Mouse (Mus musculus): ENCODE results near the gene Vmn2r70. TPM values are rescaled to one million over a fixed set of nuclear protein-coding genes. Genes with fewer than 3 reads are reported as not detected.

The Vmn2r70 gene
- not detected for total RNA-seq (2021)

DNA sequence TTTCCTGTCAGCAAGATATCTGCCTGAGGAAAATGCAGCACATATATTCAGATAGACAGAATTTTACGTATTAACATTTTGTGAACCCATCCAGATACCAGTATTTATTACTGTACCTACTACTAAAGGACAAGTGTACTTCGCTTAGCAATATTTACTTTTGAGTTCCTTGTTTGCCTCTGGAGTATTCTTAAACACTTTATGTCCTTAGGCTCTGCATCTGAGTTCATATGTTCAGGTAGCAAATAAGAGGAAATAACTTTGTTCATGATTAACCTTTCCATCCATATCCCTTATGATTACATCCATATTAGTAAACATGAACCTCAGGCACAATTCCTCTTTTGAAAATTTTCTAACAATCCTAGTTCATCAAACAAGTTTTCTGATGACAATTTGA is at the start of gene Vmn2r70:
Gene Vmn2r70 (minus strand): TSS at position 101 of the 400 bp plus-strand sequence.
- intact Hi-C loops (cut with DNase I), result no loop called here

DNA sequence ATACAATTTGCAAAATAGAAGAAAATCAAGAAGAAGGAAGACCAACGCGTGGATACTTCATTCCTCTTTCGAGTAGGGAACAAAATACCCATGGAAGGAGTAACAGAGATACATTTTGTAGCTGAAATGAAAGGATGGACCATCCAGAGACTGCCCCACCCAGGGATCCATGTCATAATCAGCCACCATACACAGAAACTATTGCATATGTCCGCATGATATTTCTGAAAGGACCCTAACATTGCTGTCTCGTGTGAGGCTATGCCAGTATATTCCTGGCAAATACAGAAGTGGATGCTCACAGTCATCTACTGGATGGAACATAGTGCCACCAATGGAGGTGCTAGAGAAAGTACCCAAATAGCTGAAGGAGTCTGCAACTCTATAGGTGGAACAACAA is 6.2 kb downstream of the Vmn2r70 start, which contains the start of gene Vmn2r71:
Gene Vmn2r71 (plus strand): TSS at position 301 of the 400 bp plus-strand sequence.
- DNase-seq, result no peak
- intact Hi-C loops (cut with DNase I), result no loop called here

More for the DNA sequence above, at the start of gene Vmn2r70:
- no peak for DNase-seq

DNA sequence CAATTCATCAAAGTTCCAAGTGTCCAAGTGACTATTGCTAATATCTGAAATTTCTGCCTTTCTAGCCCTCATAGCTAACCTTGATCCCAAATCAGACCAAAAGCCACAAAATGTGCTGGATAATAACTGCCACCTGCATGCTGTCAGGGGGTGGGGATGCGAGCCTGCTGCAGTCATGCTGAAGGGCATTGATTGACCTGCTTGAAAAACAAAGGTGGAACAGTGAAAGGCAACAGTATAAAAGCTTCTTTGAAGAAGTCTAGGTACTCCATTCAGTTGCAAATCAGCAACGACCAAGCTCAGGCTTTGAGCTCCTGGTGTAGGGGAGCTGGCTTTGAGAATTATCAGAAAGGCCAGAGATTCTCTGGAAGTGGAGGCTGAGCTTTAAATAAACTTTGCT is 25.9 kb downstream of the Vmn2r70 start:
- intact Hi-C loops (cut with DNase I), result no loop called here
- no peak for DNase-seq

- DNase-seq, result no peak
- intact Hi-C loops (cut with DNase I), result no loop called here
Observed at GRCm38 (mm10) chr7:85542108-85542507, 26.9 kb downstream of the Vmn2r70 start.

Other genes with a start within 250 kb of the Vmn2r70 start
- not detected for gene Vmn2r69, start 153.3 kb downstream of the Vmn2r70 start, total RNA-seq (2021)
- gene Vmn2r71, start 6.1 kb downstream of the Vmn2r70 start, total RNA-seq (2021), result not detected
- not detected for gene Vmn2r72, start 185.9 kb upstream of the Vmn2r70 start, total RNA-seq (2021)

All from left cerebral cortex, postnatal 4 days (tissue).